Mouse (Mus musculus): ENCODE data around the gene Adgrf1.

- no peak for TF ChIP-seq CTCF (IDR thresholded peaks at IDR 0.05; ENCODE audit: low read depth, low read length)
- no peak for TF ChIP-seq GATA1 (IDR thresholded peaks at IDR 0.05; ENCODE audit: borderline replicate concordance, low read length)
- TF ChIP-seq POLR2AphosphoS5 (IDR thresholded peaks at IDR 0.05; ENCODE audit: insufficient replicate concordance, low read depth, low read length), result no peak
- TF ChIP-seq TAL1 (conservative IDR thresholded peaks at IDR 0.05; ENCODE audit: low read depth, low read length), result no peak
- no peak for TF ChIP-seq GATA2 (IDR thresholded peaks at IDR 0.05; ENCODE audit: borderline replicate concordance, low read depth, low read length)
Measured at GRCm38 (mm10) chr17:43267046-43267749, 2.9 kb upstream of the Adgrf1 start.
